Mouse (Mus musculus): ENCODE measurements around the gene Nudt16. TPM values are rescaled to one million over a fixed set of nuclear protein-coding genes. Genes with fewer than 3 reads are reported as not detected.

Nudt16 gene
- polyA plus RNA-seq, 1 experiment from 2014 or later, result 27.8 TPM

Other genes starting within 250 kb of the Nudt16 start
- gene Mrpl3, start 78.6 kb downstream of the Nudt16 start, polyA plus RNA-seq (2015; fragmentation: Nextera tagmentation; extraction: Ambion mirVana), result 87.3 and 103 TPM in 2 replicates
- not detected in 2 replicates for gene 1700080E11Rik, start 13.3 kb upstream of the Nudt16 start, polyA plus RNA-seq (2015; fragmentation: Nextera tagmentation; extraction: Ambion mirVana)